Mouse (Mus musculus): ENCODE results near the gene Adgrl3.

Adgrl3 gene

GRCm38 (mm10) chr5:81225486-81225885, 205.5 kb downstream of the Adgrl3 start:
- in situ Hi-C loops (cut with MboI, MseI), result no loop called here

- in situ Hi-C loops (cut with MboI, MseI), result no loop called here
These were observed 207.3 kb downstream of the Adgrl3 start for GRCm38 (mm10) chr5:81227256-81227655.

DNA sequence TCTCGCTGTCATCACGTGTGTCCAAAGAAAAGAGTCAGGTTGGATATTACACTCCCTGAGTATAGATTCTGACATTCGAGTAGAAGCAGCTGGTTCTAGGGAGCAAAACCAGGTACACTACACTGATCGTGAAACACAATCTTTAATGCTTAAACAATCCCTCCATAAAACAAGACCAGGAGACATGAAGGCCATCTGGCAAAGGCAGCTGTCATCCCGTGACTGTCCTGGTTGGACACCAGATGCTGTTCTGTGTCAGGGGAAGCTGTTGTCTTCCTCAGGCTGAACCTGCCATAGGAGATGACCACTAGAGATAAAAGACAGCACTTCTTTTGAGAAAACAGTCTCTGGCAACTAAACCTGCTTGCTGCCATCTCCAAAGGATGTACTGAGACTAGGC, 228.8 kb downstream of the Adgrl3 start:
- in situ Hi-C loops (cut with MboI, MseI), result no loop called here

- in situ Hi-C loops (cut with MboI, MseI), result no loop called here
These were observed 236.2 kb downstream of the Adgrl3 start for GRCm38 (mm10) chr5:81256091-81256490.

DNA sequence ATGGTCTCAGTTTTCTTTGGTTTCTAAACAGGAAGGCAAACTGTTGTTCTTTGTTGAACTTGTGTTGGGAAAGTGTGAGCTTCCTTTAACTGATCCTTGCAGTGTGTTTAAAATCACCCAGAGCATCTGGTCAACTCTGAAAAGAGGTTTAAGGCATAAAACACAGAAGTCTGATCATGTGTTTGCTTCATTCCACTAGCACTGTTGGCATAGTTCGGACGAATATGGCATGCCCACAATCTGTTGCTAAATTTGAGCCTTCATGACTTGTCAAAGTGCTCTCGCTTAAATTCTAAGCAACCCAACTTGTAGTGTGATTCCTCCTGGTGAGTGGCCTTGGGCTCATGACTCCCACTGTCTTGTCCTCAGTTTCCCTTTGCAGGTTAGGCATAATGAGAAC, 249.8 kb downstream of the Adgrl3 start:
- in situ Hi-C loops (cut with MboI, MseI), result no loop called here

GRCm38 (mm10) chr5:81275346-81276047, 255.6 kb downstream of the Adgrl3 start:
- in situ Hi-C loops (cut with MboI, MseI), result no loop called here

- in situ Hi-C loops (cut with MboI, MseI), result no loop called here
These were observed 259.3 kb downstream of the Adgrl3 start for GRCm38 (mm10) chr5:81279246-81279645.

DNA sequence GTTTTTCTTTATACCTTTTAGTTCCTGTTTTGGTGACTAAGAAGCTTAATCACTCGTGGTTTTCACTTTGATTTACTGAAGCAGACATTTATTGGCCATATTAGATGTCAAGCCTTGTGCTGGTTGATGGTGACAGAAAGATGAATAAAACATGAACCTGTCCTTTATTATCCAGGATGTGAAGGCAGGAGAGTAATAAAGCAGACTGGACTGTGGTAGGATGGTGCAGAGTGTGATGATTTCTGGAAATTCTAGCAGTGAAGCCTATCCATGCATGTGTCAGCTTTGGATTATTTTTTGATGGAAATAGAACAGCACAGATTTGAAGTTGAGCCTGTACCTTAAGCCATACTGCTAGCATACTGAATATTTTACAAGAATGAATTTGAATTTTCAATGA, 265.7 kb downstream of the Adgrl3 start:
- in situ Hi-C loops (cut with MboI, MseI), result no loop called here

- in situ Hi-C loops (cut with MboI, MseI), result no loop called here
These were observed 281.9 kb downstream of the Adgrl3 start for GRCm38 (mm10) chr5:81301874-81302273.

- in situ Hi-C loops (cut with MboI, MseI), result no loop called here
These were observed 297.6 kb downstream of the Adgrl3 start for GRCm38 (mm10) chr5:81317406-81318112.

DNA sequence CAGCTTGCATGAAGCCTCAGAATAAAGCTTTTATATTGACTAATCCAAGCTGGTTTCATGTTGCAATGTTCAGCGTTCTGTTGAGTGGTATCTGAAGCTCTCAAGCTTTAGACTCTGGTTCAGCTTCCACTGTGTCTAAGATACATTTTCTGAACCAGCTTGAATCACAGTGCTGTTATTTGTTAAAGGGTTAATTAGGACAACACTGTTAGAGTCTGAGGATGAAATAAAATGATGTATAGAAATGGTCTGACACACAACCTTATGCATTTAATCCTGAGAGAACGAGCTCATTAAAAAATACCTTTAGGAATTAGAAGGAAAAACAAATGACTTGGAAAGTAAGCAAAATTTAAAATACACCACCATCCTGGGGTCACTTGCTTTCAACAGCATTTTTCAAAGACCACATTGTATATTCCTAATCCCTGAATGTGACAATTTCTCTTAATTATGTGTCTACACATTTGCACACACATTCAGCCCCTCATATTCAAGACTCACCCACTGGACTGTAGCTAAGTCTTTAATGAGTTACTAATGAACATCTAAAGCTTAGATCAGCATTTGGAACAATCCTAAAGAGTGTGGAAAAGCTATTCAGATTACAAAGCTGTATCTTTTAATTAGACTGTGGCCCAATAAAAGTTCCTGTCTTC, 301.5 kb downstream of the Adgrl3 start:
- in situ Hi-C loops (cut with MboI, MseI), result no loop called here

DNA sequence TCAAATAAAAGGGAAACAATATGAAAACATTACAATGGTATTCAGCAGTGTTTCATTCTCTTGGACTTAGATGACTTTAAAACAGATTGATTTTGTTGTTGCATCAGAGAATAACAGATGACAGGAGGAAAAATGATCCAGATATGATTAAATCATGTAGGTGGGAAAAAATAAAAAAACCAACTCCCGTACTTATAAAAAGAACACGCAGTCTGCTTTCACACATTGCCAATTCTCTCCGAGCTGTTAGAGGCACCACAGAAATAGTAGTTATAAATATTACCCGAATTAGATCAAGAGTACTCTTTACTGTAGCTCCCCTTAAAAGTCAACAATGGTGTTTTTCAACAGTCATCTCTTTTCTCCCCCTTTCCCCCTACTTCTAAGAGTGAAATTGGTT, 302.1 kb downstream of the Adgrl3 start:
- in situ Hi-C loops (cut with MboI, MseI), result no loop called here

- in situ Hi-C loops (cut with MboI, MseI), result no loop called here
These were observed 307.0 kb downstream of the Adgrl3 start for GRCm38 (mm10) chr5:81326916-81327315.

DNA sequence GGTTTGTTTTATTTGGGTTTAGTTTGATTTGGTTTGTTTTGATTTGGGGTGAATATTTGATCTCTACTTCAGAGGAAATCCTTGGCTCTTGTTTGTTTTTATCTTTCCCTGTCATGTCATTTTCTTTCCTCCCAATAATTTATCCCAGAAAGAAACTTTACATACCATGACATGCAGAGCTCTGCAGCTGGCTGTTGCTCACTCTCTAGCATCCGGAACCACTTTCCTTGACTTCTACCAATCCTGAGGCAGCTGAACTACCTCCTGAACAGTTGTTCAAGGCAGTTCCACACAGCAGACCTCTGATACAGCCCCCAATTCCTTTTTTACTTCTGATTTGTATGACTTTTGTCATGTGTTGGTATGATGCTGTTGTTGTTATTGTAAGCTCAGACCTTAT, 307.5 kb downstream of the Adgrl3 start:
- in situ Hi-C loops (cut with MboI, MseI), result no loop called here

DNA sequence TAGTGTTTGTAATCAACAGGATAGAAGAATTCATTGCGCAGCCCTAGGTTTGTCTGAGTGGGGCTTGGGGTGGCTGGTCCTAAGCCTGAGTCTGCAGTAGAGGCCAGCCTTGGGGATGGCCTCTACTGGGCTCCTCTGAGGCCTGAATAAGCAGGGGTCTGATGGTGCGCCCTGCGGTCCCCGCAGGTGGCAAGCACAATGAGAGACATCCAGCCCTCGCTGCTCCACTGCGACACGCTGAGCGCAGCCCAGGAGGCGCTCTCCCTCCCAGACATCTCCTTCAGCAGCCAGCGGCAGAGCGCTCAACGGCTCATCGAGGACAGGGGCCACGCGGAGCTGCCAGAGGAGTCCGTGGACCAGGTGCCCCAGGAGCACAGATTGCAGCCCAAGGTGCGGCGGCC, 309.6 kb downstream of the Adgrl3 start:
- in situ Hi-C loops (cut with MboI, MseI), result no loop called here

DNA sequence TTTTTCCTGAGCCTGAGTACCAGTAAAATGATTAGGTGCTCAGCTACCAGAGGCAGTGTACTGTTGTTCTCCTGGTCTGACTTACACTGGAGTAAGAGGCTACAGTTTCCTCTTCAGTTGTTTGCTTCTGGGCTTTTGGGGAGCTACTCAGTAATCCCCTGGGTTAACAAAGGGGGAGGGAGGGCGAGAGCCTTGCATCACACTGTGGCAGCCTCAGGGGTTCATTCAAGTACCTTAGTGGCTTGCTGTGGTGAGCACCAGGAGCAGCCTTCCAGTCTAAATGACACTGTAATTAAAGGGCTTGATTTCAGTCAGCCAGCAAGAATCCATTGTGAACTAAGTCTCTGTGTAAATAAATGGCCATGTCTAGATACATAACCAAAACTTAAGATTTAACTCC, 324.4 kb downstream of the Adgrl3 start:
- in situ Hi-C loops (cut with MboI, MseI), result no loop called here

DNA sequence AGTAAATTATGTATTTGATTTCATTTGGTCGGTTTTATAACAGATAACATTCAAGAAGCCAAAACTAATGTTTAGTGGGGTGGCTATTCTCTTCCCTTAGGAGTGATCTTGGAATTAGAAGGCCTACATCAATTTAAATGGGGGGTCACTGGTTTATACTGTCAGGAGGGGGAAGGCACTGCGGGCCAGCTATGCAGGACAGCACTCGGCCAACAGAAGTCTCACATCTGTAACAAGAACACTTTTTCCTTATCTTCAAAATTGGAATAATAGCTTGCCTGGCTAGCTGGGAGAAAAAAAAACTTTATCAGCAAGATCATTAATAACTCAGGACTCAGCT, 325.1 kb downstream of the Adgrl3 start:
- in situ Hi-C loops (cut with MboI, MseI), result no loop called here

DNA sequence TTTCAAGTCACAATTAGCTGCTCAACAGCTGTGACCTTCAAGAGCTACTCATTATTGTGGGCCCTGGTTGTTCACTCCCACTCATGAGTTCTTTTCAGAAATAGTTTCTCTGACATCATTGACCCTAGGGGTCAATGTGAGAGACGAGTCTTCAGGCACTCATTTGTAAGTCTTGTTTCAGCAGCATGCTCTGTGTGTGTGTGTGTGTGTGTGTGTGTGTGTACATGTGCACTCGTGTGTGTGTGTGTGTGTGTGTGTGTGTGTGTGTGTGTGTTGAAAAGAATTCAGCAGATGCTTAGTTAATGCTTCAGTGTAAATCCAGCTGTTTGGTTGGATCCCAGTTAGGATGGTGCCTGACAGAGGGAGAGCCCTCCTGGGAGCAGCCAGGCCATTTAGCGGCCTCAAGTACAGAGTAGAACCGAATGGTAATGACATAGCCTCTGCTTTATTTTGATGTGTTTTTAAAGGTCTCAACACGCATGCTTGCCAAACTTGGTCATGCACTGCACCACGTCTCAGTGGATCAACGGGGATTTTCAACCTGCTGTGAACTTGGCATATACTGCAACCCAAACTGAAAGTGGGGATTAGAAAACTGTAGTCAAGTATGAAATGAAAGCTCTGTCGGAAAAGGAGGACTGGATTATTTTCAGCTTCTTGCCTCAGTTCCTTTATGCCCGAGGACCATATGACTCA, 325.6 kb downstream of the Adgrl3 start:
- in situ Hi-C loops (cut with MboI, MseI), result no loop called here

DNA sequence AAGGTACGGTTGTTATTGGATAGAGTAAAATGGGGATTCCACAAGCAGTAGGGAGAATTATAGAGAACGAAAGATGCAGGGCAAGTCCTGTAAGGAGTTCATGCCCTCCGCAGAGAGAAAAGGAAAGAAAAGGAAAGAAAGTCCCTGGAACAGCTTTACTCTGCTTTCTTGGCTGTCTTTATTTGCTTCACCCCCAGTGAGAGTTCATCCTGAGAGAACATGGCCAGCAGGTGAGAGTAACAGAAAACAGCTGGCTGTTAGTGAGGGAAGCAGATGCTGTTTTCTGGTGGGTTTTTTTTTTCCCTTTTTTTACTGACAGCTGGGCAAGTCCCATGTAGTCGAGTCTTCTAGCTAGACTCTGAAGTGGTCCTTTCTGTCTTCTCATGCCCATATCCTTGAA, 327.6 kb downstream of the Adgrl3 start:
- in situ Hi-C loops (cut with MboI, MseI), result no loop called here

GRCm38 (mm10) chr5:81359560-81359959, 339.6 kb downstream of the Adgrl3 start:
- in situ Hi-C loops (cut with MboI, MseI), result no loop called here

DNA sequence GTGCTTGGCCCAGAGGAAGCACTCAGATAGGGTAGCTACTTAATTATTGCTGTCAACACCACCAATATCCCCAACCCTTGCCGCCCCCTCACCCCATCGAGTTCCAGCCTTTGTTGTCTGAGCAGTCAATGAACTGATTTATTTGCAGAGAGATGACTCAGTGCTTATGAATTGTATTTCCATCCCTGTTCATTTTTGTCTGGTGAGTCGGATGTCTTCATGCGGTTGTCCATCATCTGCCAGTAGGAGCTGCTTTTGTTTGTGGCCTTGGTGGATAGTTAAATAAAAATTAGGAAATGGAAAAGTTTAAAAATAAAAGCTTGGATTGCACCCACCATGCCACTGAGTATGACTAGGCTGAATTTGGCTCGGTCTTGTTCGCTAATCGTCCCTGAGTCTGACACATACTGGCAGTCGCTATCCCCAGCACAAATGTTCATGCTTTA, 344.3 kb downstream of the Adgrl3 start:
- in situ Hi-C loops (cut with MboI, MseI), result no loop called here

DNA sequence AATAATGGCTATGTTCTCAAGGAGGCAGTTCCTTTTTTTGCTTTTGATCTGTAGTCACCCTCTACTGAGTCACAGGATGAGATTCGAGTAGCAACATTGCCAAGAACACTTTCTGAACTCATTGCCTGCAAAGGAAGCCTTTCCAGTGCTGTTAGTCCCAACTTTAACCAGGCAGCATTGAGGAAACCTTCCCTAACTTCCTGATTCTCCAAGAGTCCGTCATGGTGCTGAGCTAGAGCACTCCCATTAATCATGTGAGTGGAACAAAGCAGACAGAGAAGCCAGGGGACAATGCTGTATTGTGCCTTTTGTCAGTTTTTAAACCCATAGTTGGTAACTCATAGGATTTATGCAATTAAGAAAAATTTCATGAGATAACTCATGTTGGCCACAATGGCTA, 345.3 kb downstream of the Adgrl3 start:
- in situ Hi-C loops (cut with MboI, MseI), result no loop called here

Data from regulatory T cell (primary cell).